Mouse (Mus musculus) heart, adult 2 months (tissue): ENCODE results near the gene Ces1e. TPM values are rescaled to one million over a fixed set of nuclear protein-coding genes. Genes with fewer than 3 reads are reported as not detected.
A peak's percentile ranks its signal among the peaks of the same experiment; 100 is the strongest.
"Not testable (repeated sequence)": the region's sequence is repeated elsewhere in the genome, so short reads cannot be mapped to it uniquely, and the experiment has no call there.

Source experiments
- DNase-seq, 2 experiments: peaks; one replicate each; pipeline ENCODE4 v3.0.0; 2021
- H3K27ac ChIP-seq: fragments of 200-600 bp; 2 replicates; pipeline ENCODE4 v1.8.1; 2022
- H3K27me3 ChIP-seq: fragments of 200-500 bp; 2 replicates; pipeline ENCODE4 v1.6.1; 2012; ENCODE audit warnings: mild to moderate bottlenecking, low read length, inconsistent platforms, mixed read lengths; ENCODE audit not compliant: control insufficient read depth, insufficient read depth
- H3K36me3 ChIP-seq: fragments of 200-500 bp; 2 replicates; pipeline ENCODE4 v1.6.1; 2012; ENCODE audit warnings: low read length, inconsistent platforms; ENCODE audit not compliant: control insufficient read depth, insufficient read depth
- H3K4me1 ChIP-seq: fragments of 200-500 bp; 2 replicates; pipeline ENCODE4 v1.6.1; 2011; ENCODE audit warnings: low read length; ENCODE audit not compliant: control insufficient read depth, insufficient read depth
- H3K4me3 ChIP-seq: fragments of 200-600 bp; 2 replicates; pipeline ENCODE4 v1.8.1; 2022
- H3K79me2 ChIP-seq: fragments of 200-500 bp; replicated peaks from 2 replicates; pipeline ENCODE4 v1.6.1; 2012; ENCODE audit warnings: mild to moderate bottlenecking, inconsistent platforms, low read length, moderate library complexity, mixed read lengths; ENCODE audit not compliant: control insufficient read depth, insufficient read depth
- H3K9ac ChIP-seq: fragments of 200-500 bp; 2 replicates; pipeline ENCODE4 v1.6.1; 2012; ENCODE audit warnings: low read depth, mild to moderate bottlenecking, control low read depth, inconsistent platforms, low read length, mixed read lengths
- CTCF ChIP-seq: fragments of 200-600 bp; IDR thresholded peaks from 2 replicates; pipeline ENCODE4 v1.8.1; 2022; ENCODE audit warnings: antibody characterized with exemption, mild to moderate bottlenecking, moderate library complexity
- EP300 ChIP-seq: fragments of 200-500 bp; IDR thresholded peaks from 2 replicates; pipeline ENCODE4 v1.6.1; 2011; ENCODE audit warnings: low read depth, low read length, control low read depth; ENCODE audit not compliant: insufficient read depth
- POLR2A ChIP-seq: fragments of 200-500 bp; IDR thresholded peaks from 2 replicates; pipeline ENCODE4 v1.6.1; 2011; ENCODE audit warnings: mild to moderate bottlenecking, low read depth, low read length, control low read depth; ENCODE audit not compliant: insufficient read depth
- WGBS: fragments of 180-500 bp; shearing (Covaris S2); methylation state at CpG from one replicate; pipeline ENCODE4 v1.1.7; 2018; 5-methylcytosine and 5-hydroxymethylcytosine counted together
- intact Hi-C: fragments of 180-260 bp; cut with DNase I; formaldehyde crosslinking; loops from one replicate; pipeline ENCODE4 v1.15.1; 2025
- polyA plus RNA-seq: library from polyadenylated mRNA; depleted of rRNA; stranded (reverse); fragments of >200 nt; gene quantifications from 2 replicates; pipeline ENCODE4 v1.2.3, GENCODE M21; 2012
- total RNA-seq, 2 experiments: library from RNA; stranded (reverse); gene quantifications; 2 replicates each; pipeline ENCODE4 v1.2.3; 2021

Ces1e gene
- total and polyA plus RNA-seq, 3 experiments: 0.50 to 1.1 (median 0.84) TPM

- not testable (repeated sequence) for H3K36me3 ChIP-seq, H3K27me3 ChIP-seq, H3K4me3 ChIP-seq, H3K79me2 ChIP-seq, H3K9ac ChIP-seq, H3K4me1 ChIP-seq
- H3K27ac ChIP-seq: peak overlapping the region; percentile 48
- 25% methylated on average over 7 of the region's 7 CpGs for WGBS
- peak in 1 of 2 experiments; percentile 34 for DNase-seq
- peak; percentile 41 for TF ChIP-seq CTCF
- intact Hi-C loops: loop anchor here (10.0 kb wide), 1 partner anchor 196 kb away; no protein-coding TSS in a partner anchor
Measured at GRCm38 (mm10) chr8:93199146-93199545, 30.3 kb downstream of the Ces1e start.

- peak; percentile 68 for TF ChIP-seq POLR2A
- TF ChIP-seq CTCF: no peak
- TF ChIP-seq EP300: peak; percentile 70
- Histone ChIP-seq H3K27ac (peak within 1 kb of the TSS; percentile 79), H3K9ac (peak within 1 kb of the TSS; percentile 80), H3K36me3 (peaks cover 3% of the 10 kb centered on the region), H3K27me3 (no peaks in the 10 kb centered on the region), H3K4me1 (peaks cover 4% of the 10 kb centered on the region), H3K4me3 (peak within 1 kb of the TSS; percentile 35), H3K79me2 (no peaks in the 10 kb centered on the region)
- DNase-seq: peak; percentile 48 to 82
- 61% methylated on average over 8 of the region's 8 CpGs for WGBS
- intact Hi-C loops: loop anchor here (10.0 kb wide), 1 partner anchor 197 kb away; no protein-coding TSS in a partner anchor
Measured at GRCm38 (mm10) chr8:93197685-93198525, 31.5 kb downstream of the Ces1e start, which contains the start of gene Ces1d. Gene Ces1d (minus strand): TSS chr8:93197838.

- intact Hi-C loops: loop anchor here (10.0 kb wide), 1 partner anchor 198 kb away; no protein-coding TSS in a partner anchor
- Histone ChIP-seq H3K4me1 (peaks cover 4% of the 10 kb centered on the region), H3K79me2 (no peaks in the 10 kb centered on the region), H3K9ac (peak overlapping the region; percentile 80), H3K4me3 (peak overlapping the region; percentile 35; the same call in 1 of the 2 replicates), H3K27me3 (no peaks in the 10 kb centered on the region), H3K27ac (peak overlapping the region; percentile 79), H3K36me3 (peaks cover 3% of the 10 kb centered on the region)
- TF ChIP-seq CTCF (no peak), POLR2A (no peak), EP300 (no peak)
- 78% methylated on average over 5 of the region's 5 CpGs for WGBS
- no peak for DNase-seq
Measured at GRCm38 (mm10) chr8:93196436-93196835, 33.0 kb downstream of the Ces1e start.

GRCm38 (mm10) chr8:93180581-93181129 is 48.8 kb downstream of the Ces1e start:
- no peaks in the 10 kb centered on the region for H3K79me2 ChIP-seq
- 53% methylated on average over 4 of the region's 4 CpGs for WGBS

GRCm38 (mm10) chr8:93176593-93176992 is 52.8 kb downstream of the Ces1e start:
- Histone ChIP-seq H3K9ac (no peak overlapping the region), H3K27ac (no peak overlapping the region), H3K4me1 (peaks cover 5% of the 10 kb centered on the region), H3K27me3 (no peaks in the 10 kb centered on the region), H3K79me2 (no peaks in the 10 kb centered on the region), H3K36me3 (peaks cover 25% of the 10 kb centered on the region), H3K4me3 (no peak overlapping the region)
- no peak for TF ChIP-seq POLR2A
- no peak for TF ChIP-seq EP300
- no peak for TF ChIP-seq CTCF
- intact Hi-C loops: no loop called here
- DNase-seq: no peak
- WGBS: 36% methylated on average over 1 of the region's 1 CpGs

More at GRCm38 (mm10) chr8:93180581-93181129, 48.8 kb downstream of the Ces1e start:
- peaks cover 1% of the 10 kb centered on the region for H3K4me1 ChIP-seq
- intact Hi-C loops: no loop called here
- no peak overlapping the region for H3K9ac ChIP-seq
- peak overlapping the region; percentile 23 for H3K27ac ChIP-seq
- peaks cover 15% of the 10 kb centered on the region for H3K36me3 ChIP-seq
- H3K27me3 ChIP-seq: no peaks in the 10 kb centered on the region
- TF ChIP-seq POLR2A (no peak), CTCF (no peak), EP300 (no peak)
- DNase-seq: peak in 1 of 2 experiments; percentile 30
- no peak overlapping the region for H3K4me3 ChIP-seq

GRCm38 (mm10) chr8:93174554-93174953 is 54.9 kb downstream of the Ces1e start:
- intact Hi-C loops: no loop called here
- no peak overlapping the region for H3K27ac ChIP-seq
- 73% methylated on average over 2 of the region's 2 CpGs for WGBS
- H3K36me3 ChIP-seq: peaks cover 32% of the 10 kb centered on the region
- H3K27me3 ChIP-seq: no peaks in the 10 kb centered on the region
- no peak overlapping the region for H3K4me3 ChIP-seq
- no peaks in the 10 kb centered on the region for H3K79me2 ChIP-seq
- peaks cover 6% of the 10 kb centered on the region for H3K4me1 ChIP-seq
- no peak for DNase-seq
- TF ChIP-seq CTCF: no peak
- no peak for TF ChIP-seq POLR2A
- no peak for TF ChIP-seq EP300
- no peak overlapping the region for H3K9ac ChIP-seq
